Mouse (Mus musculus) hindbrain, embryonic 16.5 days (tissue): ENCODE results near the gene Slc9a6. TPM values are rescaled to one million over a fixed set of nuclear protein-coding genes. Genes with fewer than 3 reads are reported as not detected.
A peak's percentile ranks its signal among the peaks of the same experiment; 100 is the strongest.

ENCODE experiments used
- ATAC-seq: fragments of 200-750 bp; cut with Nextera tagmentation; 2 replicates; pipeline ENCODE4 v1.8.0; 2017; ENCODE audit warnings: moderate TSS enrichment, moderate library complexity
- H3K27ac ChIP-seq: fragments of 300-500 bp; sonication (generic); 2 replicates; pipeline ENCODE4 v1.5.1; 2014; ENCODE audit warnings: low read depth, mild to moderate bottlenecking, control low read depth, low read length, moderate library complexity
- H3K27me3 ChIP-seq: fragments of 300-500 bp; sonication (generic); replicated peaks from 2 replicates; pipeline ENCODE4 v1.6.1; 2014; ENCODE audit warnings: low read length; ENCODE audit not compliant: control insufficient read depth, insufficient read depth
- H3K36me3 ChIP-seq: fragments of 300-500 bp; sonication (generic); 2 replicates; pipeline ENCODE4 v1.6.1; 2014; ENCODE audit warnings: mild to moderate bottlenecking, low read length, moderate library complexity, mixed read lengths; ENCODE audit not compliant: control insufficient read depth, insufficient read depth
- H3K4me1 ChIP-seq: fragments of 300-500 bp; sonication (generic); 2 replicates; pipeline ENCODE4 v1.6.1; 2014; ENCODE audit warnings: low read depth, low read length; ENCODE audit not compliant: control insufficient read depth, insufficient read depth
- H3K4me2 ChIP-seq: fragments of 300-500 bp; sonication (generic); 2 replicates; pipeline ENCODE4 v1.6.1; 2014; ENCODE audit warnings: mild to moderate bottlenecking, low read length, control low read depth, moderate library complexity
- H3K4me3 ChIP-seq: fragments of 300-500 bp; sonication (generic); 2 replicates; pipeline ENCODE4 v1.5.1; 2014; ENCODE audit warnings: mild to moderate bottlenecking, low read length, control low read depth, moderate library complexity
- H3K9ac ChIP-seq: fragments of 300-500 bp; sonication (generic); 2 replicates; pipeline ENCODE4 v1.6.1; 2014; ENCODE audit warnings: low read depth, mild to moderate bottlenecking, control low read depth, low read length, moderate library complexity
- H3K9me3 ChIP-seq: fragments of 300-500 bp; sonication (generic); 2 replicates; pipeline ENCODE4 v1.6.1; 2014; ENCODE audit warnings: mild to moderate bottlenecking, low read length, moderate library complexity; ENCODE audit not compliant: control insufficient read depth
- WGBS: fragments of 180-500 bp; shearing (Covaris S2); extraction: QIAGEN DNeasy Blood & Tissue Kit; methylation state at CpG from one replicate; pipeline ENCODE4 v1.1.7; 2014; 5-methylcytosine and 5-hydroxymethylcytosine counted together
- polyA plus RNA-seq: library from polyadenylated mRNA; unstranded; fragments of >200 nt; fragmentation: Nextera tagmentation; extraction: Ambion mirVana; gene quantifications from 2 replicates; pipeline ENCODE4 v1.2.1, GENCODE M21; 2015

Gene Slc9a6
- polyA plus RNA-seq, 1 experiment from 2014 or later = 75.7 TPM

GRCm38 (mm10) chrX:56610318-56610694 lies 749 bp downstream of the Slc9a6 start:
- ATAC-seq = peak; percentile 43
- H3K36me3 ChIP-seq = no peaks in the 10 kb centered on the region

GRCm38 (mm10) chrX:56615236-56615635 lies 5.7 kb downstream of the Slc9a6 start:
- Histone ChIP-seq H3K9me3 (no peaks in the 10 kb centered on the region), H3K4me1 (peaks cover 5% of the 10 kb centered on the region), H3K27me3 (no peaks in the 10 kb centered on the region), H3K36me3 (no peaks in the 10 kb centered on the region), H3K27ac (no peak overlapping the region), H3K9ac (no peak overlapping the region), H3K4me2 (no peak overlapping the region), H3K4me3 (no peak overlapping the region)
- WGBS = 94% methylated on average over 2 of the region's 2 CpGs
- no peak for ATAC-seq

More at GRCm38 (mm10) chrX:56610318-56610694, 749 bp downstream of the Slc9a6 start:
- peak overlapping the region; percentile 89 for H3K27ac ChIP-seq
- peaks cover 5% of the 10 kb centered on the region for H3K4me1 ChIP-seq
- peak overlapping the region; percentile 76 for H3K9ac ChIP-seq
- WGBS = 13% methylated on average over 13 of the region's 13 CpGs
- H3K4me2 ChIP-seq = peak overlapping the region; percentile 55
- no peaks in the 10 kb centered on the region for H3K27me3 ChIP-seq
- H3K4me3 ChIP-seq = peak overlapping the region; percentile 47
- H3K9me3 ChIP-seq = no peaks in the 10 kb centered on the region

- ATAC-seq = no peak
These were observed 26.6 kb downstream of the Slc9a6 start for GRCm38 (mm10) chrX:56636185-56636584.

GRCm38 (mm10) chrX:56640066-56640465 lies 30.5 kb downstream of the Slc9a6 start:
- WGBS = 4% methylated on average over 1 of the region's 1 CpGs
- Histone ChIP-seq H3K4me2 (no peak overlapping the region), H3K27me3 (no peaks in the 10 kb centered on the region), H3K9me3 (no peaks in the 10 kb centered on the region), H3K27ac (no peak overlapping the region), H3K4me3 (no peak overlapping the region), H3K4me1 (no peaks in the 10 kb centered on the region), H3K9ac (no peak overlapping the region), H3K36me3 (peaks cover 3% of the 10 kb centered on the region; the same call in 1 of the 2 replicates)
- no peak for ATAC-seq

More at GRCm38 (mm10) chrX:56636185-56636584, 26.6 kb downstream of the Slc9a6 start:
- Histone ChIP-seq H3K27ac (no peak overlapping the region), H3K9ac (no peak overlapping the region), H3K27me3 (no peaks in the 10 kb centered on the region), H3K4me3 (no peak overlapping the region), H3K4me2 (no peak overlapping the region), H3K36me3 (peaks cover 3% of the 10 kb centered on the region; the same call in 1 of the 2 replicates), H3K9me3 (no peaks in the 10 kb centered on the region), H3K4me1 (no peaks in the 10 kb centered on the region)
- WGBS = 90% methylated on average over 5 of the region's 5 CpGs

GRCm38 (mm10) chrX:56649549-56650354 lies 40.2 kb downstream of the Slc9a6 start:
- H3K27ac ChIP-seq = no peak overlapping the region
- no peaks in the 10 kb centered on the region for H3K4me1 ChIP-seq
- no peaks in the 10 kb centered on the region for H3K36me3 ChIP-seq
- H3K9me3 ChIP-seq = no peaks in the 10 kb centered on the region
- no peak overlapping the region for H3K9ac ChIP-seq
- no peak overlapping the region for H3K4me2 ChIP-seq
- ATAC-seq = peak; percentile 58
- 43% methylated on average over 7 of the region's 7 CpGs for WGBS
- no peak overlapping the region for H3K4me3 ChIP-seq
- no peaks in the 10 kb centered on the region for H3K27me3 ChIP-seq

GRCm38 (mm10) chrX:56650355-56650652 lies 40.7 kb downstream of the Slc9a6 start:
- no peak overlapping the region for H3K27ac ChIP-seq
- H3K4me3 ChIP-seq = no peak overlapping the region
- no peak overlapping the region for H3K4me2 ChIP-seq
- H3K9me3 ChIP-seq = no peaks in the 10 kb centered on the region
- no peaks in the 10 kb centered on the region for H3K36me3 ChIP-seq
- 80% methylated on average over 2 of the region's 2 CpGs for WGBS
- H3K4me1 ChIP-seq = no peaks in the 10 kb centered on the region
- H3K27me3 ChIP-seq = no peaks in the 10 kb centered on the region
- no peak overlapping the region for H3K9ac ChIP-seq
- peak; percentile 27; the same call in 1 of the 2 replicates for ATAC-seq

GRCm38 (mm10) chrX:56650885-56651284 lies 41.3 kb downstream of the Slc9a6 start:
- 72% methylated on average over 6 of the region's 6 CpGs for WGBS
- no peak for ATAC-seq
- Histone ChIP-seq H3K27ac (no peak overlapping the region), H3K9me3 (no peaks in the 10 kb centered on the region), H3K4me2 (no peak overlapping the region), H3K4me1 (no peaks in the 10 kb centered on the region), H3K27me3 (no peaks in the 10 kb centered on the region), H3K9ac (no peak overlapping the region), H3K4me3 (no peak overlapping the region), H3K36me3 (no peaks in the 10 kb centered on the region)

GRCm38 (mm10) chrX:56651738-56652137 lies 42.2 kb downstream of the Slc9a6 start:
- ATAC-seq = no peak
- WGBS = 65% methylated on average over 7 of the region's 7 CpGs
- H3K27ac ChIP-seq = no peak overlapping the region
- no peaks in the 10 kb centered on the region for H3K9me3 ChIP-seq
- no peak overlapping the region for H3K4me2 ChIP-seq
- H3K36me3 ChIP-seq = no peaks in the 10 kb centered on the region
- no peak overlapping the region for H3K9ac ChIP-seq
- H3K4me3 ChIP-seq = no peak overlapping the region
- no peaks in the 10 kb centered on the region for H3K27me3 ChIP-seq
- no peaks in the 10 kb centered on the region for H3K4me1 ChIP-seq

- ATAC-seq = no peak
- H3K36me3 ChIP-seq = peaks cover 2% of the 10 kb centered on the region; the same call in 1 of the 2 replicates
- no peak overlapping the region for H3K4me2 ChIP-seq
- no peak overlapping the region for H3K9ac ChIP-seq
- H3K27me3 ChIP-seq = no peaks in the 10 kb centered on the region
- no peaks in the 10 kb centered on the region for H3K9me3 ChIP-seq
- no peak overlapping the region for H3K27ac ChIP-seq
- no peak overlapping the region for H3K4me3 ChIP-seq
- H3K4me1 ChIP-seq = no peaks in the 10 kb centered on the region
- WGBS = 56% methylated on average over 2 of the region's 2 CpGs
These were observed 46.1 kb downstream of the Slc9a6 start for GRCm38 (mm10) chrX:56655686-56656085.
